Mouse (Mus musculus) ZHBTc4 (cell line): Measurements from ENCODE around the gene Slfn9.
"Not testable (repeated sequence)": the region's sequence is repeated elsewhere in the genome, so short reads cannot be mapped to it uniquely, and the experiment has no call there.

Experiments used
- DNase-seq: peaks from one replicate; pipeline ENCODE4 v3.0.0-alpha.2; 2011; ENCODE audit warnings: low read depth, low spot score

Slfn9 gene

GRCm38 (mm10) chr11:82991469-82992166 is at the start of gene Slfn9:
Gene Slfn9, minus strand, starts transcription at chr11:82991830.
- DNase-seq, result peak; percentile 64

GRCm38 (mm10) chr11:83041000-83041399 is 49.4 kb upstream of the Slfn9 start:
- DNase-seq, result no peak

- DNase-seq, result peak; percentile 63
Measured at GRCm38 (mm10) chr11:83040325-83040724, 48.7 kb upstream of the Slfn9 start.

- no peak for DNase-seq
Measured at GRCm38 (mm10) chr11:83039796-83040195, 48.2 kb upstream of the Slfn9 start.

GRCm38 (mm10) chr11:83039156-83039555 is 47.5 kb upstream of the Slfn9 start:
- no peak for DNase-seq

GRCm38 (mm10) chr11:83038686-83039085 is 47.1 kb upstream of the Slfn9 start:
- not testable (repeated sequence) for DNase-seq

- DNase-seq, result no peak
Measured at GRCm38 (mm10) chr11:83020621-83021020, 29.0 kb upstream of the Slfn9 start, which contains the start of gene Slfn8. Gene Slfn8, minus strand, starts transcription at chr11:83020810.

- peak; percentile 12 for DNase-seq
Measured at GRCm38 (mm10) chr11:83019561-83020519, 28.2 kb upstream of the Slfn9 start.

- no peak for DNase-seq
Measured at GRCm38 (mm10) chr11:83016093-83016492, 24.5 kb upstream of the Slfn9 start.

- no peak for DNase-seq
Measured at GRCm38 (mm10) chr11:83013356-83013755, 21.7 kb upstream of the Slfn9 start.

- DNase-seq, result not testable (repeated sequence)
Measured at GRCm38 (mm10) chr11:82990612-82991385, 831 bp downstream of the Slfn9 start.

- DNase-seq, result no peak
Measured at GRCm38 (mm10) chr11:82989357-82989756, 2.3 kb downstream of the Slfn9 start.

GRCm38 (mm10) chr11:82987621-82988020 is 4.0 kb downstream of the Slfn9 start:
- DNase-seq, result no peak

GRCm38 (mm10) chr11:82983193-82983592 is 8.4 kb downstream of the Slfn9 start:
- no peak for DNase-seq

GRCm38 (mm10) chr11:82982409-82982808 is 9.2 kb downstream of the Slfn9 start:
- DNase-seq, result not testable (repeated sequence)

GRCm38 (mm10) chr11:82973916-82974315 is 17.7 kb downstream of the Slfn9 start:
- DNase-seq, result no peak

GRCm38 (mm10) chr11:82971590-82971974 is 20.0 kb downstream of the Slfn9 start:
- DNase-seq, result no peak

GRCm38 (mm10) chr11:82970712-82971589 is 20.7 kb downstream of the Slfn9 start:
- DNase-seq, result no peak

GRCm38 (mm10) chr11:82962215-82962614 is 29.4 kb downstream of the Slfn9 start:
- DNase-seq, result no peak

- DNase-seq, result no peak
Measured at GRCm38 (mm10) chr11:82961743-82962142, 29.9 kb downstream of the Slfn9 start.

GRCm38 (mm10) chr11:82959613-82960012 is 32.0 kb downstream of the Slfn9 start:
- peak; percentile 62 for DNase-seq
